Mouse (Mus musculus): ENCODE measurements around the gene Astn2. TPM values are rescaled to one million over a fixed set of nuclear protein-coding genes. Genes with fewer than 3 reads are reported as not detected.

Gene Astn2
- polyA plus RNA-seq, 1 experiment from 2014 or later = 0.52 TPM

GRCm38 (mm10) chr4:65839550-65840000, 564.8 kb downstream of the Astn2 start:
- H3K36me3 ChIP-seq (ENCODE audit: control insufficient read depth, insufficient read depth, low read length) = no peaks in the 10 kb centered on the region
- H3K4me3 ChIP-seq (ENCODE audit: low read depth, low read length) = no peak overlapping the region
- peak; percentile 90 for ATAC-seq (ENCODE audit: insufficient read depth, low FRiP score, low TSS enrichment)
- WGBS = 35% methylated on average over 9 of the region's 9 CpGs
- peak; percentile 75 for DNase-seq (ENCODE audit: low spot score)
- H3K4me2 ChIP-seq (ENCODE audit: low read depth) = no peak overlapping the region
- peaks cover 11% of the 10 kb centered on the region for H3K27me3 ChIP-seq (ENCODE audit: control insufficient read depth, insufficient read depth, low read length)
- no peaks in the 10 kb centered on the region for H3K9me3 ChIP-seq (ENCODE audit: control insufficient read depth, low read length)
- no peaks in the 10 kb centered on the region for H3K4me1 ChIP-seq (ENCODE audit: control insufficient read depth, insufficient read depth, low read length)
- H3K9ac ChIP-seq (ENCODE audit: low read length) = no peak overlapping the region
- H3K27ac ChIP-seq (ENCODE audit: low read depth, low read length) = no peak overlapping the region

GRCm38 (mm10) chr4:65838781-65839180, 565.6 kb downstream of the Astn2 start:
- H3K4me3 ChIP-seq (ENCODE audit: low read depth, low read length) = no peak overlapping the region
- WGBS = 70% methylated on average over 4 of the region's 4 CpGs
- H3K27ac ChIP-seq (ENCODE audit: low read depth, low read length) = no peak overlapping the region
- H3K9ac ChIP-seq (ENCODE audit: low read length) = no peak overlapping the region
- no peaks in the 10 kb centered on the region for H3K36me3 ChIP-seq (ENCODE audit: control insufficient read depth, insufficient read depth, low read length)
- peaks cover 11% of the 10 kb centered on the region for H3K27me3 ChIP-seq (ENCODE audit: control insufficient read depth, insufficient read depth, low read length)
- no peak for DNase-seq (ENCODE audit: low spot score)
- H3K9me3 ChIP-seq (ENCODE audit: control insufficient read depth, low read length) = no peaks in the 10 kb centered on the region
- no peak overlapping the region for H3K4me2 ChIP-seq (ENCODE audit: low read depth)
- H3K4me1 ChIP-seq (ENCODE audit: control insufficient read depth, insufficient read depth, low read length) = no peaks in the 10 kb centered on the region
- ATAC-seq (ENCODE audit: insufficient read depth, low FRiP score, low TSS enrichment) = no peak

DNA sequence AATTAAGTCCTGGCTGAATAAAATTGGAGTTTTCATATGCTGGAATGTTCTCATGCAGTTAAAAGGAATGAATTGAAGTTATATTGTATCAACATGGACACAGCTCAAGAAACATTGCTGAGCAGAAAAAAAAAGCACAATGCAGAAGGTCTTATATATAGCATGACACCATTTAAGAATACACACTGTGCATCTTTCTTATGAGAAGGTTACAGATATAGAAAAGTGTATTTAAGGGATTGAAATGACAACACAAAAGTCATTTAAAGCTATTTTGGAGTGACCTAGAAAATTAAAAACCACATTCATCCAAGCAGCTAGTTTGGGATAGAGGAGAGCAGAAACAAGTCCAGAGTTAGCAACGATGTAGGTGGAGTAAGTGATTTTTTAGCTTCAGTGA, 571.4 kb downstream of the Astn2 start:
- Histone ChIP-seq H3K27ac (ENCODE audit: low read depth, low read length) (no peak overlapping the region), H3K4me1 (ENCODE audit: control insufficient read depth, insufficient read depth, low read length) (no peaks in the 10 kb centered on the region), H3K9me3 (ENCODE audit: control insufficient read depth, low read length) (no peaks in the 10 kb centered on the region), H3K36me3 (ENCODE audit: control insufficient read depth, insufficient read depth, low read length) (no peaks in the 10 kb centered on the region), H3K4me2 (ENCODE audit: low read depth) (no peak overlapping the region), H3K4me3 (ENCODE audit: low read depth, low read length) (no peak overlapping the region), H3K27me3 (ENCODE audit: control insufficient read depth, insufficient read depth, low read length) (peaks cover 10% of the 10 kb centered on the region), H3K9ac (ENCODE audit: low read length) (no peak overlapping the region)
- 94% methylated on average over 1 of the region's 1 CpGs for WGBS
- ATAC-seq (ENCODE audit: insufficient read depth, low FRiP score, low TSS enrichment) (no peak), DNase-seq (ENCODE audit: low spot score) (no peak)

DNA sequence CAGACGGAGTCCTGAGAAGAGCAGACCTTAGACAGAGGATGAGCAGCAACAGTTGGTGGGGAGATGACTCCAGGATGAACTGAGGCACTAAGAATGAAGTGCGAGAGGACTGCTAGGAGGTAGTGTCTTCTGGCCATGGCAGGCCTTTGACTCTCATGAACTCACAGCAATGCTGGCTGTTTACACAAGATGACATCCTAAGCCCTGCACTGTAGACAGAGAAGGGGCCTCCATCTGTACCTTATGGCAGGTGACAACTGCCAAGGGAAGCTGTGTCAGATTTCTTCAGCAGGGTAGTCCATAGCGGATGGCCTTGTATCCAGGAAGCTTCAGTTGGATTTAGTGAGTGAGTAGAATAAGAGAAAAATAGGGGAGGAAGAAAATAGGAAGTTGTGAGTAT, 572.5 kb downstream of the Astn2 start:
- no peak for DNase-seq (ENCODE audit: low spot score)
- peaks cover 9% of the 10 kb centered on the region; the same call in 1 of the 2 replicates for H3K27me3 ChIP-seq (ENCODE audit: control insufficient read depth, insufficient read depth, low read length)
- 82% methylated on average over 3 of the region's 3 CpGs for WGBS

DNA sequence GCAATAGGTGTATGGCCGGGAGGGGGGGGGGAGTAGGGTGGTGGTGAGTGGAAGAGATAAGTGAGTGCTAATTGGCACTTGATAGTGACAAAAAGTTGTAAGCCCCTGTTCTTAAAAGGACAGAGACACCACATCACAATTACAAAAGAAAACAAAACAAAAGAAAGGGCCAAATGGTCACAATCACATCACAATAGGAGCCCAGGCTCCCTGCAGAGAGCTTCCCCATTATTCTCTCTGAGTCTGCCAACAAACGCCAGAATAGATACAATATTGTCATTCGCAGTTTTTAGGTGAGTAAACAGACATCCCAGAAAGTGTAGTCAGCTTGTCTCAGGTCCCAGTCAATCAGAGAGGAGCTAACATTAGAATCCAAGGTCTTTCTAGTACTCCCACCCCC, 573.9 kb downstream of the Astn2 start:
- Histone ChIP-seq H3K27me3 (ENCODE audit: control insufficient read depth, insufficient read depth, low read length) (peaks cover 5% of the 10 kb centered on the region; the same call in 1 of the 2 replicates), H3K4me2 (ENCODE audit: low read depth) (no peak overlapping the region), H3K4me3 (ENCODE audit: low read depth, low read length) (no peak overlapping the region), H3K9me3 (ENCODE audit: control insufficient read depth, low read length) (no peaks in the 10 kb centered on the region), H3K27ac (ENCODE audit: low read depth, low read length) (no peak overlapping the region), H3K36me3 (ENCODE audit: control insufficient read depth, insufficient read depth, low read length) (no peaks in the 10 kb centered on the region), H3K9ac (ENCODE audit: low read length) (no peak overlapping the region), H3K4me1 (ENCODE audit: control insufficient read depth, insufficient read depth, low read length) (no peaks in the 10 kb centered on the region)
- DNase-seq (ENCODE audit: low spot score) (no peak), ATAC-seq (ENCODE audit: insufficient read depth, low FRiP score, low TSS enrichment) (no peak)
- 4% methylated on average over 3 of the region's 3 CpGs for WGBS

More for the DNA sequence above, 572.5 kb downstream of the Astn2 start:
- Histone ChIP-seq H3K27ac (ENCODE audit: low read depth, low read length) (no peak overlapping the region), H3K9ac (ENCODE audit: low read length) (no peak overlapping the region), H3K4me3 (ENCODE audit: low read depth, low read length) (no peak overlapping the region), H3K4me1 (ENCODE audit: control insufficient read depth, insufficient read depth, low read length) (no peaks in the 10 kb centered on the region), H3K36me3 (ENCODE audit: control insufficient read depth, insufficient read depth, low read length) (no peaks in the 10 kb centered on the region), H3K9me3 (ENCODE audit: control insufficient read depth, low read length) (no peaks in the 10 kb centered on the region), H3K4me2 (ENCODE audit: low read depth) (no peak overlapping the region)
- ATAC-seq (ENCODE audit: insufficient read depth, low FRiP score, low TSS enrichment) = no peak

GRCm38 (mm10) chr4:65821070-65821469, 583.3 kb downstream of the Astn2 start:
- WGBS = 85% methylated on average over 2 of the region's 2 CpGs
- DNase-seq (ENCODE audit: low spot score) = no peak
- H3K9me3 ChIP-seq (ENCODE audit: control insufficient read depth, low read length) = no peaks in the 10 kb centered on the region

DNA sequence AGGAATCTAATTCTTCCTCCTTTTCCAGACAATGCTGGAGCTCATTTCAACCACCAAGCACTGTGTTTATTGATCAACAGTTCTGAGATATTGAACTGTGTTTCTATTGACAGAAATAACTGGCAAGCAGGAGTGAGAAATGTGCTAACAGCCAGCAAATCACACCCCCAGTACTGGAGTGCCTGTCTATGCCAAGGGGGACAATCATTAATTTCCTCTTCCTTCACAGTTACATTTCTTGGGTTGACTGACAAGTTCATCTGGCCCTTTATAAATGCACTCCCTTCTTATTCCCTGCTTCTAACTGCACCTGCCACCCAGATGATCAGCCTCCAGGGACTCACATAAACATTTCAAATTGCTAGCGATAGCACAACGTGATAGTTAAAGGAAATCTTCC, 584.2 kb downstream of the Astn2 start:
- no peaks in the 10 kb centered on the region for H3K4me1 ChIP-seq (ENCODE audit: control insufficient read depth, insufficient read depth, low read length)
- ATAC-seq (ENCODE audit: insufficient read depth, low FRiP score, low TSS enrichment) (no peak), DNase-seq (ENCODE audit: low spot score) (no peak)
- H3K36me3 ChIP-seq (ENCODE audit: control insufficient read depth, insufficient read depth, low read length) = no peaks in the 10 kb centered on the region
- no peak overlapping the region for H3K27ac ChIP-seq (ENCODE audit: low read depth, low read length)
- no peak overlapping the region for H3K9ac ChIP-seq (ENCODE audit: low read length)
- no peaks in the 10 kb centered on the region for H3K9me3 ChIP-seq (ENCODE audit: control insufficient read depth, low read length)
- no peaks in the 10 kb centered on the region for H3K27me3 ChIP-seq (ENCODE audit: control insufficient read depth, insufficient read depth, low read length)
- no peak overlapping the region for H3K4me2 ChIP-seq (ENCODE audit: low read depth)
- no peak overlapping the region for H3K4me3 ChIP-seq (ENCODE audit: low read depth, low read length)
- 67% methylated on average over 2 of the region's 2 CpGs for WGBS

More at GRCm38 (mm10) chr4:65821070-65821469, 583.3 kb downstream of the Astn2 start:
- ATAC-seq (ENCODE audit: insufficient read depth, low FRiP score, low TSS enrichment) = no peak
- no peaks in the 10 kb centered on the region for H3K27me3 ChIP-seq (ENCODE audit: control insufficient read depth, insufficient read depth, low read length)
- no peaks in the 10 kb centered on the region for H3K4me1 ChIP-seq (ENCODE audit: control insufficient read depth, insufficient read depth, low read length)
- H3K9ac ChIP-seq (ENCODE audit: low read length) = no peak overlapping the region
- no peak overlapping the region for H3K27ac ChIP-seq (ENCODE audit: low read depth, low read length)
- no peak overlapping the region for H3K4me3 ChIP-seq (ENCODE audit: low read depth, low read length)
- H3K4me2 ChIP-seq (ENCODE audit: low read depth) = no peak overlapping the region
- no peaks in the 10 kb centered on the region for H3K36me3 ChIP-seq (ENCODE audit: control insufficient read depth, insufficient read depth, low read length)

DNA sequence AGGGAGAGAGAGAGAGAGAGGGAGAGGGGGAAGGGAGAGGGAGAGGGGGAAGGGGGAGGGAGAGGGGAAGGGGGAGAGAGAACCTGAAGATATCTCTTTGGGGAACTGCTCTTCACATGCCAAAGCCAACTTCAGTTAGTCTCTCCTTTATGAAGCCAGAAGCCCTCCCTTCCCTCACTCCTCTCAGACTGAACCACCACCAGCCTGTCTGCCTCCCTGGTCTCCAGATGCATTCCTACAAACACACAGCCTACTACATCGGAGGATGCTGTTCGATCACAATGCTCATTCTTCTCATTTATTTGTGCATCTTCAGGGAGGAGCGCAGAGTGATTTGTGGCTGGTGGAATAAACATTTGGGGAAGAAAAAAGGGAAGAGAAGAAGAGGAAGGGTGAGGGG, 584.6 kb downstream of the Astn2 start:
- Histone ChIP-seq H3K27ac (ENCODE audit: low read depth, low read length) (no peak overlapping the region), H3K4me3 (ENCODE audit: low read depth, low read length) (no peak overlapping the region), H3K9ac (ENCODE audit: low read length) (no peak overlapping the region), H3K9me3 (ENCODE audit: control insufficient read depth, low read length) (no peaks in the 10 kb centered on the region), H3K27me3 (ENCODE audit: control insufficient read depth, insufficient read depth, low read length) (no peaks in the 10 kb centered on the region), H3K36me3 (ENCODE audit: control insufficient read depth, insufficient read depth, low read length) (no peaks in the 10 kb centered on the region), H3K4me1 (ENCODE audit: control insufficient read depth, insufficient read depth, low read length) (no peaks in the 10 kb centered on the region), H3K4me2 (ENCODE audit: low read depth) (no peak overlapping the region)
- DNase-seq (ENCODE audit: low spot score) (no peak), ATAC-seq (ENCODE audit: insufficient read depth, low FRiP score, low TSS enrichment) (no peak)
- 78% methylated on average over 3 of the region's 3 CpGs for WGBS

DNA sequence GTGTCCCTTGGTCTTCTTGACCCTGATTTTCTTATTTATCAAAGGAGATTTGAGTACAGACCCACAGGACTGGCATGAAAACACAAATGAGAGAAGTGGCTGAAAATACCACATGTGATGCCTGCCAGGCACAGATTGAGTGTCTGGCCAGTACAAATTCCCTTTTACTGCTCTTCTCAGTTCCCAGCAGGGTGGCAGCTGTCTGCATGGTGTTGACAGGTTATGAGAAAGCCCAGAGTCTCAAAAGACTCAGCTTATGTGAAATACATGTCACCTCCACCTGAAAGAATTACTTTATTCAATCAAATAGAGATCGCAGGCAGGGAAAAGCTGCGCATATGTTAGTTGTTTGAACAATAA, 590.3 kb downstream of the Astn2 start:
- H3K4me2 ChIP-seq (ENCODE audit: low read depth) = no peak overlapping the region
- WGBS = 97% methylated on average over 2 of the region's 2 CpGs
- H3K9ac ChIP-seq (ENCODE audit: low read length) = no peak overlapping the region
- DNase-seq (ENCODE audit: low spot score) = no peak
- no peak overlapping the region for H3K4me3 ChIP-seq (ENCODE audit: low read depth, low read length)
- H3K36me3 ChIP-seq (ENCODE audit: control insufficient read depth, insufficient read depth, low read length) = no peaks in the 10 kb centered on the region
- no peaks in the 10 kb centered on the region for H3K27me3 ChIP-seq (ENCODE audit: control insufficient read depth, insufficient read depth, low read length)
- H3K4me1 ChIP-seq (ENCODE audit: control insufficient read depth, insufficient read depth, low read length) = no peaks in the 10 kb centered on the region
- no peak for ATAC-seq (ENCODE audit: insufficient read depth, low FRiP score, low TSS enrichment)
- H3K9me3 ChIP-seq (ENCODE audit: control insufficient read depth, low read length) = no peaks in the 10 kb centered on the region
- H3K27ac ChIP-seq (ENCODE audit: low read depth, low read length) = no peak overlapping the region

Data from neural tube, embryonic 11.5 days (tissue).